Mouse (Mus musculus): ENCODE data around the gene Hspb11.

Hspb11 gene

GRCm38 (mm10) chr4:107253125-107254091 is at the start of gene Hspb11, which contains the start of gene Lrrc42:
Gene Hspb11, plus strand, starts transcription at chr4:107253593.
Gene Lrrc42, minus strand, starts transcription at chr4:107253532.
- peak; percentile 97 for DNase-seq (ENCODE audit: low read depth)

- no peak for DNase-seq (ENCODE audit: low read depth)
Measured at GRCm38 (mm10) chr4:107207016-107207415, 46.4 kb upstream of the Hspb11 start.

- DNase-seq (ENCODE audit: low read depth) = no peak
Measured at GRCm38 (mm10) chr4:107208880-107209279, 44.5 kb upstream of the Hspb11 start, which contains the start of gene Ldlrad1. Gene Ldlrad1, plus strand, starts transcription at chr4:107209180.

- DNase-seq (ENCODE audit: low read depth) = peak; percentile 34
Measured at GRCm38 (mm10) chr4:107210483-107211097, 42.8 kb upstream of the Hspb11 start.

GRCm38 (mm10) chr4:107211465-107211864 is 41.9 kb upstream of the Hspb11 start:
- no peak for DNase-seq (ENCODE audit: low read depth)

GRCm38 (mm10) chr4:107211936-107212335 is 41.5 kb upstream of the Hspb11 start:
- DNase-seq (ENCODE audit: low read depth) = no peak

GRCm38 (mm10) chr4:107213279-107214011 is 39.9 kb upstream of the Hspb11 start:
- DNase-seq (ENCODE audit: low read depth) = no peak

- no peak for DNase-seq (ENCODE audit: low read depth)
Measured at GRCm38 (mm10) chr4:107217574-107217973, 35.8 kb upstream of the Hspb11 start.

- no peak for DNase-seq (ENCODE audit: low read depth)
Measured at GRCm38 (mm10) chr4:107221524-107221923, 31.9 kb upstream of the Hspb11 start.

GRCm38 (mm10) chr4:107223225-107224204 is 29.9 kb upstream of the Hspb11 start:
- peak; percentile 33 for DNase-seq (ENCODE audit: low read depth)

GRCm38 (mm10) chr4:107226313-107226712 is 27.1 kb upstream of the Hspb11 start:
- DNase-seq (ENCODE audit: low read depth) = no peak

GRCm38 (mm10) chr4:107232219-107232618 is 21.2 kb upstream of the Hspb11 start:
- no peak for DNase-seq (ENCODE audit: low read depth)

- no peak for DNase-seq (ENCODE audit: low read depth)
Measured at GRCm38 (mm10) chr4:107238253-107238652, 15.1 kb upstream of the Hspb11 start.

GRCm38 (mm10) chr4:107240196-107240595 is 13.2 kb upstream of the Hspb11 start:
- DNase-seq (ENCODE audit: low read depth) = no peak

- DNase-seq (ENCODE audit: low read depth) = peak; percentile 39
Measured at GRCm38 (mm10) chr4:107243365-107244333, 9.7 kb upstream of the Hspb11 start.

GRCm38 (mm10) chr4:107245368-107245767 is 8.0 kb upstream of the Hspb11 start:
- no peak for DNase-seq (ENCODE audit: low read depth)

GRCm38 (mm10) chr4:107246040-107246439 is 7.4 kb upstream of the Hspb11 start:
- DNase-seq (ENCODE audit: low read depth) = no peak

GRCm38 (mm10) chr4:107247110-107247509 is 6.3 kb upstream of the Hspb11 start:
- DNase-seq (ENCODE audit: low read depth) = no peak

- DNase-seq (ENCODE audit: low read depth) = no peak
Measured at GRCm38 (mm10) chr4:107248061-107248460, 5.3 kb upstream of the Hspb11 start.

GRCm38 (mm10) chr4:107249471-107249870 is 3.9 kb upstream of the Hspb11 start:
- DNase-seq (ENCODE audit: low read depth) = no peak

Measured in induced T-regulatory cell, adult 2 months (primary cell).